Mouse (Mus musculus): ENCODE measurements at regions not wholly inside any gene's neighbourhood (a gene's known extent, or its start where the extent isn't known, plus 50 kb on each side); places are given as distances from the start of the nearest gene placed in this dataset.

GRCm38 (mm10) chr12:96615850-96616249 lies 923.8 kb downstream of the Flrt2 start:
- TF ChIP-seq CTCF (IDR thresholded peaks at IDR 0.05; ENCODE audit: low read depth): no peak
- no peak for TF ChIP-seq EP300 (IDR thresholded peaks at IDR 0.05; ENCODE audit: low read depth)
